Mouse (Mus musculus): ENCODE results near the gene Nup205. TPM values are rescaled to one million over a fixed set of nuclear protein-coding genes. Genes with fewer than 3 reads are reported as not detected.

Gene Nup205
- polyA plus RNA-seq, 1 experiment, result 52.4 TPM

GRCm38 (mm10) chr6:35251807-35252476, 74.7 kb downstream of the Nup205 start:
- DNase-seq (ENCODE audit: low read depth), result no peak
- TF ChIP-seq CTCF (IDR thresholded peaks at IDR 0.05; ENCODE audit: borderline replicate concordance, extremely low read depth, insufficient read depth, insufficient read length), result no peak

GRCm38 (mm10) chr6:35252477-35253346, 75.5 kb downstream of the Nup205 start:
- peak; percentile 93 for DNase-seq (ENCODE audit: low read depth)
- TF ChIP-seq POLR2A (IDR thresholded peaks at IDR 0.05; ENCODE audit: borderline replicate concordance, extremely low read depth, insufficient read depth, insufficient read length, poor library complexity, severe bottlenecking) (peak; percentile 76; the same call in 1 of the 2 replicates), CTCF (IDR thresholded peaks at IDR 0.05; ENCODE audit: borderline replicate concordance, extremely low read depth, insufficient read depth, insufficient read length) (peak; percentile 82)

GRCm38 (mm10) chr6:35253474-35253873, 76.3 kb downstream of the Nup205 start:
- no peak for TF ChIP-seq CTCF (IDR thresholded peaks at IDR 0.05; ENCODE audit: borderline replicate concordance, extremely low read depth, insufficient read depth, insufficient read length)
- TF ChIP-seq POLR2A (IDR thresholded peaks at IDR 0.05; ENCODE audit: borderline replicate concordance, extremely low read depth, insufficient read depth, insufficient read length, poor library complexity, severe bottlenecking), result no peak
- DNase-seq (ENCODE audit: low read depth), result no peak

- TF ChIP-seq POLR2A (IDR thresholded peaks at IDR 0.05; ENCODE audit: borderline replicate concordance, extremely low read depth, insufficient read depth, insufficient read length, poor library complexity, severe bottlenecking) (no peak), CTCF (IDR thresholded peaks at IDR 0.05; ENCODE audit: borderline replicate concordance, extremely low read depth, insufficient read depth, insufficient read length) (no peak)
- no peak for DNase-seq (ENCODE audit: low read depth)
Measured at GRCm38 (mm10) chr6:35254136-35254904, 77.1 kb downstream of the Nup205 start.

- TF ChIP-seq POLR2A (IDR thresholded peaks at IDR 0.05; ENCODE audit: borderline replicate concordance, extremely low read depth, insufficient read depth, insufficient read length, poor library complexity, severe bottlenecking) (no peak), CTCF (IDR thresholded peaks at IDR 0.05; ENCODE audit: borderline replicate concordance, extremely low read depth, insufficient read depth, insufficient read length) (no peak)
- no peak for DNase-seq (ENCODE audit: low read depth)
Measured at GRCm38 (mm10) chr6:35255017-35255416, 77.8 kb downstream of the Nup205 start.

DNA sequence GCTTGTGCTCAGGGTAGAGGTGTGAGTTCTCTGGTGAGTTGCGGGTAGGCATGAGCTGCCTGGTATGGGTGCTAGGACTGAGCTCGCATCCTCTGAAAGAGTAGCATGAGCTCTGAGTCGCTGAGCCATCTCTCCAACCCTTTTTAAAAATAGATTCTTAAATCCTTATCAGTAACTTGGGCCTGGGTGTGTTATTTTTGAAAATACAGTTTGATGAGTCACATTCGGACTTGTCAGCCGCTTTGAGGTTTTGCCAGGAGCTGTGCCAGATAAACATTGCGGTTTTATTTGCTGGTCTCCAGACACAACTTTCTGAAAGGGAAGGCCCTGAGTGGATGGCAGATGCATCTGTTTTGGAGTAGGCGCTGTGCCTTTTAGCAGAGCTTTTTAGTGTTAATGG, 79.5 kb downstream of the Nup205 start:
- TF ChIP-seq POLR2A (IDR thresholded peaks at IDR 0.05; ENCODE audit: borderline replicate concordance, extremely low read depth, insufficient read depth, insufficient read length, poor library complexity, severe bottlenecking) (no peak), CTCF (IDR thresholded peaks at IDR 0.05; ENCODE audit: borderline replicate concordance, extremely low read depth, insufficient read depth, insufficient read length) (no peak)

GRCm38 (mm10) chr6:35257626-35258190, 80.5 kb downstream of the Nup205 start:
- no peak for DNase-seq (ENCODE audit: low read depth)
- TF ChIP-seq POLR2A (IDR thresholded peaks at IDR 0.05; ENCODE audit: borderline replicate concordance, extremely low read depth, insufficient read depth, insufficient read length, poor library complexity, severe bottlenecking) (no peak), CTCF (IDR thresholded peaks at IDR 0.05; ENCODE audit: borderline replicate concordance, extremely low read depth, insufficient read depth, insufficient read length) (no peak)

More for the DNA sequence above, 79.5 kb downstream of the Nup205 start:
- no peak for DNase-seq (ENCODE audit: low read depth)

- no peak for DNase-seq (ENCODE audit: low read depth)
- TF ChIP-seq POLR2A (IDR thresholded peaks at IDR 0.05; ENCODE audit: borderline replicate concordance, extremely low read depth, insufficient read depth, insufficient read length, poor library complexity, severe bottlenecking), result no peak
- no peak for TF ChIP-seq CTCF (IDR thresholded peaks at IDR 0.05; ENCODE audit: borderline replicate concordance, extremely low read depth, insufficient read depth, insufficient read length)
Measured at GRCm38 (mm10) chr6:35258922-35259321, 81.7 kb downstream of the Nup205 start.

- no peak for TF ChIP-seq POLR2A (IDR thresholded peaks at IDR 0.05; ENCODE audit: borderline replicate concordance, extremely low read depth, insufficient read depth, insufficient read length, poor library complexity, severe bottlenecking)
- TF ChIP-seq CTCF (IDR thresholded peaks at IDR 0.05; ENCODE audit: borderline replicate concordance, extremely low read depth, insufficient read depth, insufficient read length), result no peak
Measured at GRCm38 (mm10) chr6:35259526-35259925, 82.3 kb downstream of the Nup205 start.

GRCm38 (mm10) chr6:35260531-35260930, 83.3 kb downstream of the Nup205 start:
- no peak for DNase-seq (ENCODE audit: low read depth)
- no peak for TF ChIP-seq CTCF (IDR thresholded peaks at IDR 0.05; ENCODE audit: borderline replicate concordance, extremely low read depth, insufficient read depth, insufficient read length)
- no peak for TF ChIP-seq POLR2A (IDR thresholded peaks at IDR 0.05; ENCODE audit: borderline replicate concordance, extremely low read depth, insufficient read depth, insufficient read length, poor library complexity, severe bottlenecking)

More at GRCm38 (mm10) chr6:35259526-35259925, 82.3 kb downstream of the Nup205 start:
- no peak for DNase-seq (ENCODE audit: low read depth)

Data from brain, embryonic 14.5 days (tissue).